Mouse (Mus musculus) midbrain, postnatal 0 days (tissue): ENCODE results near the gene Htra2. TPM values are rescaled to one million over a fixed set of nuclear protein-coding genes. Genes with fewer than 3 reads are reported as not detected.

Source experiments
- ATAC-seq: fragments of 200-750 bp; cut with Nextera tagmentation; 2 replicates; pipeline ENCODE4 v1.8.0; 2017; ENCODE audit warnings: moderate number of reproducible peaks, mild to moderate bottlenecking, moderate TSS enrichment, moderate library complexity; ENCODE audit not compliant: low FRiP score
- DNase-seq: peaks from one replicate; pipeline ENCODE4 v3.0.0-alpha.2; 2015; ENCODE audit warnings: low spot score
- H3K27ac ChIP-seq: fragments of 300-500 bp; sonication (generic); 2 replicates; pipeline ENCODE4 v1.5.1; 2014; ENCODE audit warnings: low read depth, mild to moderate bottlenecking, low read length, mixed read lengths
- H3K27me3 ChIP-seq: fragments of 300-500 bp; sonication (generic); 2 replicates; pipeline ENCODE4 v1.6.1; 2014; ENCODE audit warnings: low read length, control low read depth, mixed read lengths; ENCODE audit not compliant: insufficient read depth
- H3K36me3 ChIP-seq: fragments of 300-500 bp; sonication (generic); 2 replicates; pipeline ENCODE4 v1.6.1; 2014; ENCODE audit warnings: low read length, control low read depth, mixed read lengths; ENCODE audit not compliant: insufficient read depth
- H3K4me1 ChIP-seq: fragments of 300-500 bp; sonication (generic); 2 replicates; pipeline ENCODE4 v1.6.1; 2014; ENCODE audit warnings: mild to moderate bottlenecking, control low read depth, antibody characterized with exemption, low read length, mixed read lengths; ENCODE audit not compliant: insufficient read depth
- H3K4me2 ChIP-seq: fragments of 300-500 bp; sonication (generic); 2 replicates; pipeline ENCODE4 v1.6.1; 2014; ENCODE audit warnings: low read depth, mild to moderate bottlenecking, low read length, mixed read lengths; ENCODE audit not compliant: poor library complexity, severe bottlenecking
- H3K4me3 ChIP-seq: fragments of 300-500 bp; sonication (generic); 2 replicates; pipeline ENCODE4 v1.5.1; 2014; ENCODE audit warnings: low read depth, mild to moderate bottlenecking, low read length, moderate library complexity
- H3K9ac ChIP-seq: fragments of 300-500 bp; sonication (generic); replicated peaks from 2 replicates; pipeline ENCODE4 v1.6.1; 2014; ENCODE audit warnings: mild to moderate bottlenecking, low read length, moderate library complexity, mixed read lengths; ENCODE audit not compliant: poor library complexity, severe bottlenecking
- H3K9me3 ChIP-seq: fragments of 300-500 bp; sonication (generic); 2 replicates; pipeline ENCODE4 v1.6.1; 2016; ENCODE audit warnings: low read length, control low read depth
- CTCF ChIP-seq: IDR thresholded peaks from 2 replicates; pipeline ENCODE4 v1.5.1; 2016; ENCODE audit warnings: antibody characterized with exemption, mild to moderate bottlenecking
- WGBS: fragments of 180-500 bp; shearing (Covaris S2); extraction: QIAGEN DNeasy Blood & Tissue Kit; methylation state at CpG from one replicate; pipeline ENCODE4 v1.1.7; 2014; 5-methylcytosine and 5-hydroxymethylcytosine counted together
- polyA plus RNA-seq: library from polyadenylated mRNA; unstranded; fragments of >200 nt; fragmentation: Nextera tagmentation; extraction: Ambion mirVana; gene quantifications from 2 replicates; pipeline ENCODE4 v1.2.1, GENCODE M21; 2015
- total RNA-seq: library from RNA; depleted of rRNA; stranded (reverse); fragments of >200 nt; gene quantifications from 2 replicates; pipeline ENCODE4 v1.2.3, GENCODE M21; 2014; rRNA removed

Htra2 gene
- total RNA-seq (45.4 and 56.5 TPM in 2 replicates), polyA plus RNA-seq (87.8 and 93.4 TPM in 2 replicates)

DNA sequence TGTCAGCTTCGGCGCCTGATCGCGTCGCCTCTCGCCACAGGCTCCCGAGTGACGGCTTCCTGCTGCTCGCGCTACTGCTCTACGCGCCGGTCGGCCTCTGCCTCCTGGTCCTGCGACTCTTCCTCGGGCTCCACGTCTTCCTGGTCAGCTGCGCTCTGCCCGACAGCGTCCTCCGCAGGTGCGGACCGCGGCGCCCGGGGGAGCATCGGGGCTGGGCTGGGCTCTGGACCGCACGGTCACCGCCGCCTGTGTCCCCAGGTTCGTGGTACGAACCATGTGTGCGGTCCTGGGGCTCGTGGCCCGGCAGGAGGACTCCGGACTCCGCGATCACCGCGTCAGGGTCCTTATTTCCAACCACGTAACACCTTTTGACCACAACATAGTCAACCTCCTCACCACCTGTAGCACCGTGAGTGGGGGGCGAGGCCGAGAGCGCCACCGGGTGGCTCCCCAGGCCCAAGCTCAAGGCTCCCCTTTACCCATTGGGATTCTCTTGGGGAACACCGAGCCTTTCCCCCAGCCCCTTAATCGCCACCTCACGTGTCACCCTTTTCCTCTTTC lies at the start of gene Htra2:
Gene Htra2, minus strand, starts transcription at position 403 of the 561 bp plus-strand sequence.
- Histone ChIP-seq H3K4me3 (peak within 1 kb of the TSS; percentile 84), H3K9me3 (no peaks in the 10 kb centered on the region), H3K27me3 (no peaks in the 10 kb centered on the region), H3K27ac (peak within 1 kb of the TSS; percentile 89), H3K4me1 (peaks cover 10% of the 10 kb centered on the region), H3K36me3 (peaks cover 13% of the 10 kb centered on the region), H3K9ac (peak within 1 kb of the TSS; percentile 79), H3K4me2 (peak within 1 kb of the TSS; percentile 90)
- DNase-seq = peak; percentile 30
- peak; percentile 38 for ATAC-seq
- under 1% methylated on average over 50 of the region's 50 CpGs for WGBS
- peak; percentile 57 for TF ChIP-seq CTCF

DNA sequence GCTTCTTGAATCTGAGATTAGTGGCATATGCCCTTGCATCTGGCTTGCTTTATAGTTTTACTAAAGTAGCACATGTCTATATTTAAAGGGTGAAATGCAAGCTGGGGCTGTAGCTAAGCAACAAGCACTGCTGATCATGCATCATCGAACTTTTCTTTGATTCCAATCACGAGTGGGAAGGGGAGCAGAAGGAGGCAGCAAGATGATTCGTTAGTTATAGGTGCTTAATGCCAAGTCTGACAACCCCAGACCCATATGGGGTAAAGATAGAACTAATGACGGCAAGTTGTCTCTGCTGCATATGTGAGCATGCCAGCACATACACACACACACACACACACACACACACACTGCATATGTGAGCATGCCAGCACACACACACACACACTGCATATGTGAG lies 49.1 kb upstream of the Htra2 start:
- H3K9me3 ChIP-seq = no peaks in the 10 kb centered on the region
- ATAC-seq (no peak), DNase-seq (no peak)
- H3K4me1 ChIP-seq = peaks cover 18% of the 10 kb centered on the region
- no peak overlapping the region for H3K27ac ChIP-seq
- H3K4me2 ChIP-seq = no peak overlapping the region
- no peak for TF ChIP-seq CTCF
- H3K27me3 ChIP-seq = no peaks in the 10 kb centered on the region
- no peak overlapping the region for H3K4me3 ChIP-seq
- no peak overlapping the region for H3K9ac ChIP-seq
- WGBS = 70% methylated on average over 4 of the region's 4 CpGs
- H3K36me3 ChIP-seq = peaks cover 17% of the 10 kb centered on the region; the same call in 1 of the 2 replicates

DNA sequence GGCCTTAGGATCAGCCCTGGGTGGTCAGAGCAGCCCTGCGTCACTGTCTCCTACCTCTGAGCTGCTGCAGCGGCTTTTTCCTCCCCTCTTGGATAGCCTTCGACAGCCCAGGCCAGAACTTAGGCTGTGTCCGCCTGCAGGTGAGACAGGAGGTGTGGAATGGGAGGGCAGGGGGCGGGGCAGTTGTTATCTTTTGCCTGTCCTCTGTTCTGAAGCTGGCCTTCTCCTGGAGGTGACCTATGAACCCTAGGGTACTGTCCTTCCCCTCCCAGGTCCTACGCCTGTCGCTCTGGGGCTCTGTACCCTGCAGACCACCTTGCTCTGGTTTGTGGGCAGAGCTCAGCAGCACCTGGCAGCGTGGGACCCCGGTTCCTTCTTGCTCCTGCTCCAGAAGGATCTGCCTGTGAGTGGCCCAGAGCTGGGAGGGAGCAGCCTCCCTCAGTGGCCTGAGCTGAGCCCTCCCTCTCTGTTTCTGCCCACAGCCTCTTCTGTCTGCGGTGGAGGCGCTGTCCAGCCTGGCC lies 48.1 kb upstream of the Htra2 start:
- Histone ChIP-seq H3K4me1 (peaks cover 13% of the 10 kb centered on the region), H3K27ac (0 out of 2 replicates have a peak overlapping the region, but pooled peaks have one; percentile 7), H3K27me3 (no peaks in the 10 kb centered on the region), H3K36me3 (peaks cover 17% of the 10 kb centered on the region; the same call in 1 of the 2 replicates), H3K9me3 (no peaks in the 10 kb centered on the region), H3K4me3 (peak overlapping the region; percentile 78), H3K9ac (peak overlapping the region; percentile 83), H3K4me2 (peak overlapping the region; percentile 74)
- DNase-seq (no peak), ATAC-seq (no peak)
- no peak for TF ChIP-seq CTCF
- WGBS = 56% methylated on average over 11 of the region's 11 CpGs

DNA sequence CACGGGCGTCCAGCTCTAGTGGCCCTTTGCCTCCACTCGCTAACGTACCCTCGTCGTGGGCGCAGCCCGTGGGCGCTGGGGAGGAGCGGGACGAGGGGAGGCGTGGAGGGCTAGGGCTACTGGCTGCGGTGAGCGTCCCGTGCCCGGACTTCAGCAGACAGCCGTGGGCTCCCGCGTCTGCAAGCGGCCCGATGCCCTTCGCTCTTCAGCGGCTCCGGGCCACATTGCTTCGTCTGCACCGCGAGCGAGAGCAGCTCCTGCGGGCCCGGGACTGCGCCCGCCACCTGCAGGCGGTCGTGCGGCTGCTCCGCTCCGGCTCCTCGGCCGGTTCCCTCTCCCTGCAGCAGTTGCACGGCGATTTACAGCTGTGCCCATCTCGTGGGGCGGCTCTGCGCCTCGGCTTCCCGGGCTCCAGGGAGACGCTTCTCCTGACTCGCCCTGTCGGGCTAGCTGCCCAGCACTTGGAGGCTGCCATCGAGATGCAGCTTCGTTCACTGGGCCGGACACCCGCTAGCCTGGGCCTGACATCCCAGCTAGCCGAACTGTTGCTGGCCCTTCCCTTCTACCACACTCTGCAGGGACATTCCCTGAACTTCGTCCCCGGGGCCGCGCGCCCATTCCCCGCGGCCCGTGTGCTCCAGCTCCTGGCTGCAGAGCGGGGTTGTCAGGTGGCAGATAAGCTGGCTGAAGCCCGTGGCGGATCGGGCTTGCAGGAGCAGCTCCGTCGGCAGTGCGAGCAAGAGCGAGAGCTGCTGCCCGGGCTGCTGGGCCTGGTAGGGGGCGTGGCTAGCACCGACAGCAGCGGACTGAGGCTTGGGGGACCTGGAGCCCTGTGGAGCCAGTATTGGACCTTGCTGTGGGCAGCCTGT lies 46.8 kb upstream of the Htra2 start:
- Histone ChIP-seq H3K9ac (peak overlapping the region; percentile 83), H3K4me3 (peak overlapping the region; percentile 78), H3K4me1 (peaks cover 8% of the 10 kb centered on the region), H3K27me3 (no peaks in the 10 kb centered on the region), H3K9me3 (no peaks in the 10 kb centered on the region), H3K36me3 (peaks cover 12% of the 10 kb centered on the region; the same call in 1 of the 2 replicates), H3K4me2 (peak overlapping the region; percentile 74), H3K27ac (peak overlapping the region; percentile 79)
- under 1% methylated on average over 62 of the region's 74 CpGs for WGBS
- DNase-seq (peak; percentile 55), ATAC-seq (peak; percentile 84)
- TF ChIP-seq CTCF = peak; percentile 56

DNA sequence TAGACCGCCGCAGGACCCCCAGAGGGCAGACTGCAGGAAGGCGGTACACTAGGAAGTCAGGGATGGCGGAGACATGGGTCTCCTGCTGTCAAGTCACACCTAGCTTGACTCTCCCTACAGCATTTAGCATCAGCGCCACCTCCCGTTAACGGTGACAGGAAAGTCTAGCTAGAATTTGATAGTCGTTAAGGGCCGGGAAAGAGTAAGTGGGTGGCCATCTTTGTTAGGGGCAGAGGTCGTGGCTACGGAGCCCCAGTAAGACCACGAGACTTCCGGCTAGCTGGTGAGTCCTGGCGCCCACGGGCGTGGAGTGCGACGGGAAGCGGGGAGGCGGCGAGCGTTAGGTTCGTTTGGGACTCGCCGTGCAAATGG lies 46.2 kb upstream of the Htra2 start, which contains the start of the genes Ccdc142 and Gm42688:
Gene Ccdc142, plus strand, starts transcription at position 286 of the 372 bp plus-strand sequence.
Gene Gm42688, plus strand, starts transcription at position 302 of the 372 bp plus-strand sequence.
- Histone ChIP-seq H3K4me3 (peak within 1 kb of the TSS; percentile 78), H3K36me3 (peaks cover 8% of the 10 kb centered on the region; the same call in 1 of the 2 replicates), H3K4me1 (peaks cover 8% of the 10 kb centered on the region), H3K9ac (peak within 1 kb of the TSS; percentile 83), H3K9me3 (no peaks in the 10 kb centered on the region), H3K27ac (peak within 1 kb of the TSS; percentile 79), H3K27me3 (no peaks in the 10 kb centered on the region), H3K4me2 (peak within 1 kb of the TSS; percentile 74)
- WGBS = 0% methylated on average over 25 of the region's 25 CpGs
- ATAC-seq = peak; percentile 91
- peak; percentile 82 for TF ChIP-seq CTCF
- DNase-seq = peak; percentile 95
